Mouse (Mus musculus): ENCODE results near the gene Epb41. TPM values are rescaled to one million over a fixed set of nuclear protein-coding genes. Genes with fewer than 3 reads are reported as not detected.

Epb41 gene
- polyA plus RNA-seq, 1 experiment from 2014 or later: 208 TPM

DNA sequence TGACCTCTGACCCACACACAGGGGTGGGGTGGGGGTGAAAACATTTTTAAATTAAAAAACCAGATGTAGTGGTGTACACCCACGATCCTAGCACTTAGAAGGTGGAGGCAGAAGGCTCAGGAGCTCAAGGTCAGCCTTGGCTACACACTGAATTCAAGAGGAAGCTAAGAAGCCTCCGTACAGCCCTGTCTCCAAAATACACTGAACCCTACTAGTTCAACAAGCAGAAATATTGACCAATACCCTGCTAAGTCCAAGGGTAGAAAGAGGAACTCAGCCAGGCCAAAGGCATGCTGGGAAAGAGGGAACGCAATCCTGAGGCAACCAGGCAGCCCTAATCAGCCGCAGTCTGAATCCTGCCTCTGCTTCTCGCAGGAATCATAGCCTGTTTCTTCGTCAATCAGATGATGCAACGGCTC, 3.2 kb upstream of the Epb41 start:
- peaks cover 3% of the 10 kb centered on the region; the same call in 1 of the 2 replicates for H3K27me3 ChIP-seq (ENCODE audit: control insufficient read depth, insufficient read depth, low read length)
- no peak for ATAC-seq (ENCODE audit: low FRiP score)
- WGBS: 69% methylated on average over 7 of the region's 7 CpGs
- H3K4me1 ChIP-seq (replicated peaks; ENCODE audit: control insufficient read depth, insufficient read depth, low read length): peaks cover 4% of the 10 kb centered on the region; the same call in 1 of the 2 replicates
- DNase-seq (ENCODE audit: low spot score): no peak
- no peak overlapping the region for H3K9ac ChIP-seq (ENCODE audit: low read depth, low read length)
- H3K4me3 ChIP-seq (ENCODE audit: low read depth, low read length): no peak overlapping the region
- no peak overlapping the region for H3K4me2 ChIP-seq (replicated peaks; ENCODE audit: low read depth, low read length)
- no peaks in the 10 kb centered on the region for H3K9me3 ChIP-seq (ENCODE audit: control insufficient read depth, low read length)
- no peak overlapping the region for H3K27ac ChIP-seq (ENCODE audit: low read depth, low read length)
- H3K36me3 ChIP-seq (ENCODE audit: control insufficient read depth, insufficient read depth, low read length): no peaks in the 10 kb centered on the region

DNA sequence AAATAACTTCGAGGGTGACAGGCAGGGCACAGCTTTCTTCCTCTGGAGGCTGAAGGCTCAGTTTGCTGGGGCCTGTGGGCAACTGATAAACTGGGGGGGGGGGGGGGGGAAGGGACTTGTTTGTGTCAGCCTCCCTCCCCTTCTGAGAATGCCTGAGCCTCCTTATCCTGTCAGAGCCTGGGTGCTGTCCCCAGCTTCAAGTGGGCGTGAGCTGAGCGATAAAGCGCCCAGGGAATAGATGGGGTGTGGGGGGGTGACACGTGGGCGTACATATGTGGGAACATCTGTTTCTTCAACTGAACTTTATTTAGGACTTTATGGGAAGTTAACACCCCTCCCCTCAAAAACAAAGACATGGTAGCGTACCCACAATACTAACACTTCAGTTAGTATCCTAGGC, 2.3 kb upstream of the Epb41 start:
- Histone ChIP-seq H3K27ac (ENCODE audit: low read depth, low read length) (no peak overlapping the region), H3K27me3 (ENCODE audit: control insufficient read depth, insufficient read depth, low read length) (peaks cover 3% of the 10 kb centered on the region; the same call in 1 of the 2 replicates), H3K4me1 (replicated peaks; ENCODE audit: control insufficient read depth, insufficient read depth, low read length) (peaks cover 4% of the 10 kb centered on the region; the same call in 1 of the 2 replicates), H3K4me3 (ENCODE audit: low read depth, low read length) (no peak overlapping the region), H3K9ac (ENCODE audit: low read depth, low read length) (no peak overlapping the region), H3K4me2 (replicated peaks; ENCODE audit: low read depth, low read length) (no peak overlapping the region), H3K9me3 (ENCODE audit: control insufficient read depth, low read length) (no peaks in the 10 kb centered on the region), H3K36me3 (ENCODE audit: control insufficient read depth, insufficient read depth, low read length) (no peaks in the 10 kb centered on the region)
- ATAC-seq (ENCODE audit: low FRiP score) (no peak), DNase-seq (ENCODE audit: low spot score) (no peak)
- WGBS: 74% methylated on average over 7 of the region's 7 CpGs

DNA sequence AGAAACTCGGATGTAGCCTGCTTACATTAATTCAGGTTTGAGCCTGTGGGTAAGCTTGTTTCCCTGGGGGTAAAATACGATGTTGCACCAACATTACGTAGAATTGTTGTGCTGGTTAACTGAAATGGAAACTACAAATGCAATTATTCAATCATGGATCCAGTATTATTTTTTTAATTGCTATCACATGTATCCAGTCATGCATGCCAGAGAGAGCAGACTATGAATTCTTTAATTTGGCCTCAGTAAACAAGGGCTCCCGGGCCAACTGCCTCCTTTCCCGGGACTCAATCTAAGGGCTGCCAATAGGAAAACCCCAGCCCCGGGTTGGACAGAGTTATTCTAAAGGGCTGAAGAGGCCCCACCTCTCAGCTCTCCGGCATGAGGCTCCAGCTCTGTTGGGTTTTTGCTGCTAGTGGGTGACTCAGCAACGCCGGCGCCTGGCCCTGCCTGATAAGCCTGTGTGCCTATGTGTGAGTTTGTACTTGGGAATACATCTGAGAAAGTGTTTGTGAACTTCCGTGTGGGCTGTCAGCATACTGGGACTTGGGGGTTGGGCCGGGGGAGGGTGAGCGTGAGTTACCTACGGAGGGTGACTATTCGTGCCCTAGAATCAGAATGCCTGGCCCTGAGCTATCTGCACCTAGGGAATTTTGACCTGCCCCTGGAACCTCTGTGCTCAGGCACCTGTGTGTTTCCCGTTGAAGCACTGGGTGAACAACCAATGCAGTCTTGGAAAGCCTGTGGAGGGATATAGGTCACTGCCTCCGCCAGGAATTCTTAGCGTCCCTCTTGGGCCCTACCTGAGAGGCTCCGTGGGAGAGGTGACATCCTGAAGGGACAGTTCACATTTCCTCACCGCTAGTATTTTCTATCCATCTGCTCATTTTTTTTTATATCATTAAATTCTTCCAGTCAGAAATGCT, 1.6 kb upstream of the Epb41 start:
- no peak for ATAC-seq (ENCODE audit: low FRiP score)

DNA sequence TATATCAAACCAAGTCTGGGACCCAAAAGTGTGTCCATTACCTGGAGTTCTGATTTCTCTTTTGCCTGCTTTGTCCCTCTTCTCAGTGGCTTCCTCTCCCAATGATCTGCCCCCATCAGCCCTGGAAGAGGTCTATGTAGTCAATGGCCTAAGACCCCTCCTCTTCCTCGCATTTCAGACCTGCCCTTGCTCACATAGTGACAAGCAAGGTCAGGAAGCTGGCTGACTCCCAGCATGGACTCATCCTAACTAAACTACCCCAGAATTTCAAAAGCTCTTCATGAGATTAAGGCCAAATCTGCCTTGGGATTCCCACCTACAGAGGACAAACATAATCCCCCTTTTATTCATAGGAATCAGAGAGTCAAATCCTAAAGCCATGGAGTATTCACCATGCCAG, 675 bp upstream of the Epb41 start:
- no peak for ATAC-seq (ENCODE audit: low FRiP score)
- H3K27me3 ChIP-seq (ENCODE audit: control insufficient read depth, insufficient read depth, low read length): peaks cover 3% of the 10 kb centered on the region; the same call in 1 of the 2 replicates
- peak overlapping the region; percentile 99; the same call in 1 of the 2 replicates for H3K4me2 ChIP-seq (replicated peaks; ENCODE audit: low read depth, low read length)
- 44% methylated on average over 1 of the region's 1 CpGs for WGBS
- DNase-seq (ENCODE audit: low spot score): no peak
- peaks cover 4% of the 10 kb centered on the region; the same call in 1 of the 2 replicates for H3K4me1 ChIP-seq (replicated peaks; ENCODE audit: control insufficient read depth, insufficient read depth, low read length)
- no peaks in the 10 kb centered on the region for H3K36me3 ChIP-seq (ENCODE audit: control insufficient read depth, insufficient read depth, low read length)
- no peaks in the 10 kb centered on the region for H3K9me3 ChIP-seq (ENCODE audit: control insufficient read depth, low read length)
- H3K4me3 ChIP-seq (ENCODE audit: low read depth, low read length): peak overlapping the region; percentile 80; the same call in 1 of the 2 replicates
- no peak overlapping the region for H3K27ac ChIP-seq (ENCODE audit: low read depth, low read length)
- H3K9ac ChIP-seq (ENCODE audit: low read depth, low read length): no peak overlapping the region

More for the DNA sequence above, 1.6 kb upstream of the Epb41 start:
- Histone ChIP-seq H3K4me1 (replicated peaks; ENCODE audit: control insufficient read depth, insufficient read depth, low read length) (peaks cover 4% of the 10 kb centered on the region; the same call in 1 of the 2 replicates), H3K27me3 (ENCODE audit: control insufficient read depth, insufficient read depth, low read length) (peaks cover 3% of the 10 kb centered on the region; the same call in 1 of the 2 replicates), H3K27ac (ENCODE audit: low read depth, low read length) (no peak overlapping the region), H3K4me3 (ENCODE audit: low read depth, low read length) (no peak overlapping the region), H3K4me2 (replicated peaks; ENCODE audit: low read depth, low read length) (no peak overlapping the region), H3K9ac (ENCODE audit: low read depth, low read length) (no peak overlapping the region), H3K9me3 (ENCODE audit: control insufficient read depth, low read length) (no peaks in the 10 kb centered on the region), H3K36me3 (ENCODE audit: control insufficient read depth, insufficient read depth, low read length) (no peaks in the 10 kb centered on the region)
- WGBS: 37% methylated on average over 20 of the region's 20 CpGs
- DNase-seq (ENCODE audit: low spot score): peak; percentile 21

DNA sequence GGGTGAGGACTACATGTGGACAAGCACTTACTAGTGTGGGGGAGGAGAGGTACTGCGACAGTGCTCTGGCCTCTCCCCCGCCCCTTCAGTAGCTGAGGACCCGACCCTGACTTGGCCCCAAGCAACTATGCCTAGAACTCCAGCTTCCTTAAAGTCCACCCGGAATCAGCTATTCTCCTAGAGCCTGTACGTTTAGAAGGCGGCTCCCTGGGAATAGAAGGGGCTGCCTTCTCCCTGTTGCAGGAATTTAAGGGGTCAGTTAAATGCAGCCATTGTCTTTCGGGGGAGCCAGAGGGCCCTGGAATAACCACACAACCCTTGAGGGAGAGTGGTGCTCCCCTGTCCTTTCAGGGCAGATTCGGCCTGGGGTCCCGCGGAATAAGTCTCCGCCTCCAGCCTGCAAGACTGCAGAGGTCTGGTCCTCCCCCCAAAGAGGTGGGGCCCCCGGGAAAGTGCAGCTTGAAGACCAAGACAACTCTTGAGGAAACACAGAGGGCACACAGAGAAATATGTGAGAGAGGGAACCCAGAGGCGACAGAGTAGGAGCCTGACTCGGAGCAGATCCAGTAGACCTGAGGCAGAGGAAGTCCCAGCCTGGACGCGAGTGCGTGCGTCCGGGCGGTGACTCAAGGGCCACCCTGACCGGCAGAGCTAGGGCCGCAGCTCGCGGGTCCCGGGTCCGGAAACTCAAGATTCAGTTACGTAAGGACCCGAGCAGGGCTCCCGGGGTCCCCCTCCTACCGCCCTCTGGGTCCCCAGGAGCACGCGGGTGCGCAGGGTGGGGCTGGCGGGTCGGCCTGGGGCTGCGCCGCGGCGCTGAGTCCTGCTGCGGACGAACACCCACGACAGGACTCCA, 816 bp downstream of the Epb41 start, which contains the start of gene Gm10300:
Gene Gm10300 (plus strand): TSS at position 621 of the 856 bp plus-strand sequence.
- under 1% methylated on average over 42 of the region's 42 CpGs for WGBS
- Histone ChIP-seq H3K9ac (ENCODE audit: low read depth, low read length) (peak within 1 kb of the TSS; percentile 77), H3K4me2 (replicated peaks; ENCODE audit: low read depth, low read length) (peak within 1 kb of the TSS; percentile 99), H3K36me3 (ENCODE audit: control insufficient read depth, insufficient read depth, low read length) (no peaks in the 10 kb centered on the region), H3K4me1 (replicated peaks; ENCODE audit: control insufficient read depth, insufficient read depth, low read length) (peaks cover 4% of the 10 kb centered on the region; the same call in 1 of the 2 replicates), H3K27ac (ENCODE audit: low read depth, low read length) (no peak within 1 kb of the TSS; the same call in 1 of the 2 replicates), H3K27me3 (ENCODE audit: control insufficient read depth, insufficient read depth, low read length) (peaks cover 3% of the 10 kb centered on the region; the same call in 1 of the 2 replicates), H3K9me3 (ENCODE audit: control insufficient read depth, low read length) (no peaks in the 10 kb centered on the region), H3K4me3 (ENCODE audit: low read depth, low read length) (peak within 1 kb of the TSS; percentile 80)
- ATAC-seq (ENCODE audit: low FRiP score) (peak; percentile 59), DNase-seq (ENCODE audit: low spot score) (peak; percentile 59)

DNA sequence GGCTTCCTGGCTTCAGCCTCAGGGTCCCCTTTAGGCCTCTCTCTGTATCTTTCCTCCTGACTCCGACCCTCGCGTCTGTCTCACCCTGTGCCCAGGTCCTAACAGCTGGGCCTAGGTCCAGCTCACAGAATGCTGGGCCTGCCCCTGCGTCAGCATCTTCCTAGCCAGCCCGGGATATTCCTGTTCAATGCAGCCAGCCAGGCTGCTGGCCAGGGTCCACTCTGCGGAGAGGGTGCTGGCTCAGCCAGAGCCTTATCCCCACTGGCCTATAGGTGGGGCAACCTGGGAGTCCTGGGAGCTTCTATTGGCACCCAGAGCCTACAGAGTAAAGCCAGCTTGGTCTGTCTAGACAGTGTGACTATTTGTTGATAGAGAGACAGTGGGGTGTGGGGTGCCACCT, 2.2 kb downstream of the Epb41 start:
- Histone ChIP-seq H3K9ac (ENCODE audit: low read depth, low read length) (no peak overlapping the region), H3K4me1 (replicated peaks; ENCODE audit: control insufficient read depth, insufficient read depth, low read length) (peaks cover 4% of the 10 kb centered on the region; the same call in 1 of the 2 replicates), H3K27ac (ENCODE audit: low read depth, low read length) (no peak overlapping the region), H3K4me3 (ENCODE audit: low read depth, low read length) (no peak overlapping the region), H3K9me3 (ENCODE audit: control insufficient read depth, low read length) (no peaks in the 10 kb centered on the region), H3K27me3 (ENCODE audit: control insufficient read depth, insufficient read depth, low read length) (peaks cover 3% of the 10 kb centered on the region; the same call in 1 of the 2 replicates), H3K4me2 (replicated peaks; ENCODE audit: low read depth, low read length) (peak overlapping the region; percentile 6; the same call in 1 of the 2 replicates), H3K36me3 (ENCODE audit: control insufficient read depth, insufficient read depth, low read length) (no peaks in the 10 kb centered on the region)
- no peak for ATAC-seq (ENCODE audit: low FRiP score)
- no peak for DNase-seq (ENCODE audit: low spot score)
- 62% methylated on average over 6 of the region's 6 CpGs for WGBS

DNA sequence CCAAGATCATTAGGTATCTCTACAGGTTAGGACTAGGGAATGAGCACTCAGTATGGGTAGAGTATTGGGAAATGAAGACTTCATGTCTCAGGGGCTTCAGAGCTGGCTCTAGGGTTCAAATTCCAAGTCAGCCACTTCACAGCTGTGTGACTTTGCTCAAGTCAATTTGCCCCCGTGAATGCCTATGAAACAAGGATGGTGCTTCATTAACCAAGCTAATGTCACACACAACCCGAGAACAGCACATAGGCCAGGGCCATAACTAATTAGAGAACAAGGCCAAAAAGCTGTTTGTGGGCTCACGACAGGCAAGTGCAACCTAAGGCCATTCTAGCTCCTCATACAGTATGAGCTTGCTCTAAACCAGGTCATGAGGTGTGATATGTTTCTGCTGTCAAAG, 3.0 kb downstream of the Epb41 start:
- ATAC-seq (ENCODE audit: low FRiP score) (no peak), DNase-seq (ENCODE audit: low spot score) (no peak)
- H3K4me2 ChIP-seq (replicated peaks; ENCODE audit: low read depth, low read length): no peak overlapping the region
- peaks cover 3% of the 10 kb centered on the region; the same call in 1 of the 2 replicates for H3K27me3 ChIP-seq (ENCODE audit: control insufficient read depth, insufficient read depth, low read length)
- H3K4me1 ChIP-seq (replicated peaks; ENCODE audit: control insufficient read depth, insufficient read depth, low read length): peaks cover 4% of the 10 kb centered on the region; the same call in 1 of the 2 replicates
- no peaks in the 10 kb centered on the region for H3K9me3 ChIP-seq (ENCODE audit: control insufficient read depth, low read length)
- H3K9ac ChIP-seq (ENCODE audit: low read depth, low read length): no peak overlapping the region
- H3K27ac ChIP-seq (ENCODE audit: low read depth, low read length): no peak overlapping the region
- WGBS: 79% methylated on average over 3 of the region's 3 CpGs
- no peak overlapping the region for H3K4me3 ChIP-seq (ENCODE audit: low read depth, low read length)
- H3K36me3 ChIP-seq (ENCODE audit: control insufficient read depth, insufficient read depth, low read length): no peaks in the 10 kb centered on the region

DNA sequence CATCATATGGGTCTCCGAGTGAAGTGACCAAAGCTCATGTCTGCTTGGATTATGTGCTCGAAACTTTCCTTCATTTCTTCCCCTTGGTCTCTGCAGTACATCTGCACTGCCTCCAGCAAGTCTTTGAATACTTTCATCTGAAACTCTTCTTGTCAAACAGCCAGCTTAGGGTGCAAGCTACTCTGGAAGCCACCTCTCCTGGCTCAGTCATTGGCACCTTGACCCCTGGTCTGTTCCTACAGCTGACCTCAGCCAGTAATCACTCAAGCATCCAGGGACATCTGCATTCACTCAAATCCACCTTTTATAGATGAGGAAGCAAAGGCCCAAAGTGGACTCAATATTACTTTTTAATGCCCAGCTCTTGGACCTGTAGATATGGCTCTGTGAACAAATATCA, 3.4 kb downstream of the Epb41 start:
- no peak overlapping the region for H3K4me2 ChIP-seq (replicated peaks; ENCODE audit: low read depth, low read length)
- no peaks in the 10 kb centered on the region for H3K9me3 ChIP-seq (ENCODE audit: control insufficient read depth, low read length)
- no peak for DNase-seq (ENCODE audit: low spot score)
- ATAC-seq (ENCODE audit: low FRiP score): no peak
- H3K27me3 ChIP-seq (ENCODE audit: control insufficient read depth, insufficient read depth, low read length): peaks cover 2% of the 10 kb centered on the region; the same call in 1 of the 2 replicates
- H3K4me1 ChIP-seq (replicated peaks; ENCODE audit: control insufficient read depth, insufficient read depth, low read length): peaks cover 4% of the 10 kb centered on the region; the same call in 1 of the 2 replicates
- no peak overlapping the region for H3K27ac ChIP-seq (ENCODE audit: low read depth, low read length)
- WGBS: 88% methylated on average over 2 of the region's 2 CpGs
- no peak overlapping the region for H3K4me3 ChIP-seq (ENCODE audit: low read depth, low read length)
- H3K36me3 ChIP-seq (ENCODE audit: control insufficient read depth, insufficient read depth, low read length): no peaks in the 10 kb centered on the region
- H3K9ac ChIP-seq (ENCODE audit: low read depth, low read length): no peak overlapping the region

Measured in hindbrain, embryonic 11.5 days (tissue).